Mouse (Mus musculus) ovary, postnatal 36 days (tissue): Measurements from ENCODE around the gene Sccpdh.
A peak's percentile ranks its signal among the peaks of the same experiment; 100 is the strongest.
"Not testable (repeated sequence)": the region's sequence is repeated elsewhere in the genome, so short reads cannot be mapped to it uniquely, and the experiment has no call there.

ENCODE experiments used
- DNase-seq: peaks from one replicate; pipeline ENCODE4 v3.0.0; 2022; ENCODE audit warnings: low spot score, mixed read lengths

Gene Sccpdh

DNA sequence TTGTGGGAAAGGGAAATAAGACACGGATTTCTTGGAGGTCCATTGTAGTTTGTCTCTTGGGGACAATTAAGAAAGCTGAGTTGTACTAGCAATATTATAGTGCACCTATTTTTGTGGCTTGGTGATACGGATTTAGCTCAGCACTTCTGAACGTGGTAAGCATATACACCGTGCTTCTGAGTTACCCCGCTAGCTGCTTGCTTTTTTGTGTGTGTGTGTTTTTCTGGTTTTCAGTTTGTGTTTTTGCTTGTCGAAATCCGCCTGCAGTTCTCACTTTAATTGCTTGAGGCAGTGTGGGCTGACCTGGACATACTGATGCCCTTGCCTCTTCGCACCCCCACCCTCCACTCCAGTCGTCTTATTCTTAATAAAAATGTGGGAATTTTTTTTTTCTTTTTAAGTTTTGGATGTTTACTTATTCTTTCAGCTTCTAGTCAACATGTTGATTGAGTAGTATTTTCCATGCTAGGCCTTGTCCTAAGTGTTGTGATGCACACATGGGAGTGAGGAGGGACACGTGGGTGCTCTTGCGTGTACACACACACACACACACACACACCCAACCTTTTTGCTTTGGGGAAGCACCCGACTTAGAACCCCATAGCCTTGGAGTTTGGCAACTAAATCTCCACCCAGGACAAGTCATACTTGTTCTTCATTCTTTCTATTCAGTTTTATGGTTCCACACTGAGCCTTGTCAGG, 977 bp downstream of the Sccpdh start:
- DNase-seq, result no peak

DNA sequence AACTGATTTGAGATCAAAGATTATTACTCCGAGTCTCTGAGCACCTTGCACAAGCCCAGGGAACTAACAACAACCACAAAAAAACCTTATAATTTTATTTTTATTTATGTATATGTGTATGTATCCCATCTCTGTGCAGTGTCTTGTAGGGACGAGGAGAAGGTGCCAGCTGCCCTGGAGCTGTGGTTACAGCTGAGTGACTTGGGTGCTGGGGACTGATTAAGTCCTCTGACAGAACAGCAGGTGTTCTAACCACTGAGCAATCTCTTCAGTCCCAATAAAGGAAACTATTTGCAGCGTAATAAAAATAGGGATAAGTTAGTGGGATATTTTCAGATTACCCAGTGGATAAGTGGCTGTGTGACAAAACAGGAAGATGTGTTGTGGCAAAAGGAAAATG, 6.3 kb downstream of the Sccpdh start:
- no peak for DNase-seq

DNA sequence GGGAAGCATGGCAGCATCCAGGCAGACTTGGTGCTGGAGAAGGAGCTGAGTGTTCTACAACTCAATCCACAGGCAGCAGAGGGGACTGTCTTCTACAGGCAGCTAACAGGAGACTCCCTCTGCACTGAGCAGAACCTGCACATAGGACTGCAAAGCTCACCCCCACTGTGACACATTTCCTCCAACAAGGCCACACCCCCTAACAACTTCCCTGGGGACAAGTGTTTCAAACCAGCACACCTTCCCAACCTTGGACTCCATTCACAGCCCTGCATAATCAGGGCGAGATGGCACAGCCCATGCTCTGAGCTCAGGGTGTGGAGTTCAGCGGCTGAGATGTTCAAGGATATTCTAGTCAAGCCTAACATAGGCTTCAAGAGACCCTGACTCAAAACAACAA, 9.0 kb downstream of the Sccpdh start:
- no peak for DNase-seq

DNA sequence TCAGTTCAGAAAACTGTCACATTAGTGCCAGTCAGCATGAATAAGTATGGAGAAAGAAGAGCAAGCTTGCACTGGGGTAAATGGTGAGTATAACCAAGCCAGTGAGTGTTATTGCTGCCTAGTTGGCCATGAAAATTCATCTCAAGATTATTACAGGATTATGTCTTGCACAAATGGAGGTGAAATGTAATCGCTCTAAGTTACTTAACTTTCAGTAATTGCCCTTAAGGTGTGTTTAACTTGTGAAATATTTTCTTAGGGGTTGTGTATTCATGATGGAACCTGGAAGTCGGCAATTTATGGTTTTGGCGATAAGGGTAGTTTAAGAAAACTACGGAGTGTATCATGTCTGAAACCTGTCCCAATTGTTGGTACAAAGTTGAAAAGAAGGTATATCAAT, 11.3 kb downstream of the Sccpdh start:
- DNase-seq, result no peak

DNA sequence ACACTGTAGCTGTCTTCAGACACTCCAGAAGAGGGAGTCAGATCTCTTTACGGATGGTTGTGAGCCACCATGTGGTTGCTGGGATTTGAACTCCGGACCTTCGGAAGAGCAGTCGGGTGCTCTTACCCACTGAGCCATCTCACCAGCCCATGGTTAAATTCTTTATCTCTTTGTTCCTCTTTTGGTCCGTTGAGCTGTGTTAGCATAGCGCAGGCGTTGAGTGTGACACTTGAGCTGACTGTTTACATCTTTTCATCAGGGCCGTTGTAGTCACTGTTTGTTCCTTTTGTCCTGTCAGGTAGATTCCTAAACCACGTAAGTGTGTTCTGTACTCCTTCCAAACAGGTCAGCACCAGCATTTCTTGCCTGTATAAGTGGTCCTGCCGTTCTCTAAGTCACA, 14.7 kb downstream of the Sccpdh start:
- DNase-seq, result not testable (repeated sequence)

DNA sequence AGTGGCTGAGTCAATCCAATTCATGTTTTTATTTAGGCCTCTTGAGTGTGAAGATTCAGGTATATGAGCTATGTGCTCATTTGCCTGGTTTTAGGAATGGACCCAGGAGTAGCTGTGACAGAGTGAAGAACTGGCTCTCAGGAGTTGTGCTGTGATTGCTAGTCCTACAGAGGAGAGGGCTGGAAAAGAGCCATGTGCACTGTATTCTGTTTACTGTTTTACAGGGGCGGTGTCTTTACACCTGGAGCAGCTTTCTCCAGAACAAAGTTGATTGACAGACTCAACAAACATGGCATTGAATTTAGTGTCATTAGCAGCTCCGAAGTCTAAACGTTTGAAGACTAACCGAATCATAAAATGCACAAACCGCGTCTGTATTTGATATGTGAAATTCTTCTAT, 18.3 kb downstream of the Sccpdh start:
- no peak for DNase-seq

DNA sequence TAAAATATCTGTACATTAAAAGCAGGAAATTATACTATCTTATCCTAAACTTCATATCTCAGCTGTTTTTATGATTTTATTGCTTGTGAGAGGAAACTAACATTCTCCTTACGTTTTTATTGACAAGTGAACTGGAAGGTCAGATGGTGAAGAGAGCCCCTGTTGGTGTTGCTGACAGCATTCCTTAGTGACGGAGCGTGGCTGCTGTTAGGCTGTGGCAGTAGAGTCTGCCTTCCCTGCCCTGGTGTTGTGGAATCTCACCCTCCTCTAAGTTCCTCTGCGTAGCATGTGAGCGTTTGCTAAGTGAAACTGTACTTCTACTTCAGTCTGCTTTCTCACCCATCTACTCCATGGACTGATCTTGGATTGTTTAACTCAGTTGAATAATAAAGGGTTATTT, 18.8 kb downstream of the Sccpdh start:
- DNase-seq, result no peak

DNA sequence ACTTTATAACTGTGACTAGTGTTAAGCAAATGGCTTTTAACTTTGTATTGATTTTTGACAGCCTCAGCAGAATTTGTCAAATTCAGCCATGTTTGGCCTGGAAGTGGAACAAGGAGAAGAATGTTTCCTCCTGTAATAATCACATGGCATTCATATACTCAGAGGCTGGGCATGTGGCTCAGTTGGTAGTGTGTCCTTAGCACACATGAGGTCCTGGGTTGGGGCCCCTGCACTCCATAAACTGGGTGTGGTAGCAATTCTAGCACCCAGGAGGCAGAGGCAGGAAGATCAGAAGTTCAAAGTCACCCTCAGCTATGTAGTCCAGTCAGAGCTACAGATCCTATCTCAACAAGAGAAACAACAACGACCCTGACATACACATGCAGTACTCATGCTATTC, 19.3 kb downstream of the Sccpdh start:
- DNase-seq, result no peak

DNA sequence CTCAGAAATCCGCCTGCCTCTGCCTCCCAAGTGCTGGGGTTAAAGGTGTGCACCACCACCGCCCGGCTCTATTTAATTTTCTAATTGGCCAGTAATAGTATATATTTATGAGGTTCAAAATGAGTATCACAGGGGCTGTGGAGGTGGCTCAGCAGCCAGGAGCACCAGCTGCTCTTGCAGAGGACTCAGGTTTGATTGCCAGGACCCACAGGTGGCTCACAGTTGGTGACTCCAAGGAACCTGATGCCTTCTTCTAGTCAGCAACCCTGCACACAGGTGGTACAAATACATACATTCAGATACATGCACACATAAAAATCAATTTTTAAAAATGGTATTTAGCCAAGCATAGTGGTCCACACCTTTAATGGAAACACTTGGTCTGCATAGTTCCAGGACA, 20.0 kb downstream of the Sccpdh start:
- DNase-seq, result no peak

DNA sequence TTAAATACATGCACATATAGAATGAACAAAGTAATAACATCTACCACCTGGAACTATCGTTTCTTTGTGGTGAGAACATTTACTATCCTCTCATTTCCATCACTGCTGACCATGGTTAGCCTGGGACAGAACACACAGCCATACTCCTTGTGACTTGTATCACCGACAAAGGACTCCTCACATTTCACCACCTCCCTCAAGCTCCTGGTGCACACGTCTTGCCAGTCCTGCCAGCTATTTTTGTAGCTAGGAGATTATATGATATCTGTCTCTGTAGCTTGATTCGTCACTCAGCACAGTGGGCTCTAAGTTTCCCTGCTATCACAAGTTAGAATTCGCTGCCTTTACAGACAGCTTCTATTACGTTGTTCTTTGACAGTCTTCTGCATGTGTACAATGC, 20.4 kb downstream of the Sccpdh start:
- DNase-seq, result no peak

DNA sequence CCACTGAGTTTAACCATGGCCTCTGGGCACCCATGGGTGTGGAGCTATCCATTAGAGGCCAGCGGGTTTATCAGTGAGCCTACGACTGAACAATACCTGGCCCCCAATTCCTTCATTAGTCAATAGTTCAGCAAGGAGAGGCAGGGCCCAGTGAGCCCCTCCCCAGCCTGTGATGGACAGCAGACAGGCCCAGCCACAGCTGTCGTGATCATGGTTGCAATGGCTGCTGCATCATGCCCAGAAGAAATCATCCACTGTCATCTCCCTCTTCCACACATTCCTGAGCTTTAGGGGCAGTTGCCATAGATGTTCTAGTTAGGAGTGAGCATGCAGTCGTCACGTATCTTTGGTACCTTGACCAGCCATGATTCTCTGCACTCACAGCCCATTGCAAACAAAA, 20.9 kb downstream of the Sccpdh start:
- no peak for DNase-seq

DNA sequence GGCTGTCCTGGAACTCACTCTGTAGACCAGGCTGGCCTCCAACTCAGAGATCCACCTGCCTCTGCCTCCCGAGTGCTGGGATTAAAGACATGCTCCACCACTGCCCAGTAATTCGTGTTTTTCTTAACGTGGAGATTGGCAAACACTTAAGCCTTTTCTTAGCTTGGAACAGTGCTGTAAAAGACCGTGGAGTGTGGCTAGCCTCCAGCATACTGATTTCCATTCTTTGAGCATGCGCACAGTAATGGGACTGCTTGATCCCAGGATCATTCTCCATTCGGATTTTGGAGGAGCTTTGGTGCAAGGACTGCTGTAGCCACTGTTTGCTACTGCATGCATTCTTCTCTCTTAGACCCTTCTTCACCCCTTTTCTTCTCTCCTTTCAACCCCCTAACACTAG, 21.5 kb downstream of the Sccpdh start:
- no peak for DNase-seq

DNA sequence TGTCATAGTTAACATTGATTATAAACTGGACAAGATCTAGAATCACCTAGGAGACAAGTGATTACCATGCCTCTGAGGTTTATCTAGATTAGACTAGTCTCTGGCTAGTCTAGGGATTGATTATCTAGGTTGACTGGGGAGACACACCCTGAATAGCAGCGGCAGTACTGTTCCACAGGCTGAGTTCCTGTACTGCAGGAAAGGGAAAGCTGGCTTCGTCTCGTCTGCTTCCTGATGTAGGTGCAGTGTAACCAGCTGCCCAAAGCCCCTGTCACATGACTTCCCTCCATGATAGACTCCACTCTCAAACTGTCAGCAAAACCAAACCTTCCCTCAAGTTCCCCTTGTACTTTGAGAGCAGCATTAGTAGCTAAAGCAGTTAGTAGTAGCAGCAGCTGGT, 36.1 kb downstream of the Sccpdh start:
- DNase-seq, result no peak

DNA sequence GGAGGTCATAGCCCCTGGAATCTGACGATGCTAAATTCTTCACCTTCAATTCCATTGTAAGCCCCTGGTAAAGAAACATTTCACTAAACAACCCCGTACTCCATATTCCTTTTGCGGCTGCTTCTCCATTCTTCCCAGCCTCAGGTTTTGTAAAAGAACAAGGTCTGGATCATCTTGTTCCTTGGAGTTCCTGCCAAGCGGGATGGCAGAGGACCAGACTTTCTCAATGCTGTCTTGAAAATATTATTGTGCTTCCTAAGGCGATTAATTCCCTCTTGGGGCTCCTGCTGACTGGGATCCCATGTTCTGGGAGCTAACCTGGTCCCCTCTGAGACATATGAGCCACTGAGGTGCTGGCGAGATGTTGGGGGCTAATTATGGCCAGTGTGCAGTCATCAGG, 37.1 kb downstream of the Sccpdh start:
- DNase-seq, result peak; percentile 39

DNA sequence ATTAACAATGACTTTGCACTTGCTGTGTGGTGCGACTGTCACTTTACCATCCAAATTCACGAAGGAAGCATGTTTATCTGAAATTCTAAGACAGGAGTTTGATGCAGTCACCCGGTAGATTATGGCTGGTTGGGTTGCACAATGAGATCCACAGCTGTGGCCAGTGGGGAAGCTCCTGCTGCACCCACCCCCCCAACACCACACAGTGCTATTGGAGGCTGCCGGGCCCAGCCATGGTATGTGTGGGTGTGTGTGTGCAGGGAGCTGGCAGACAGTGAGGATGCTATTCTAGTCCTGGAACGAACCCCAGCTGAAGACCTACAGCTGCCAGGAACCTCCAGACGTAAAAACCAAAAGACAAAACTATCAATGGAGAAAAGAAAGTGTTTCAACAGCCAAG, 41.4 kb downstream of the Sccpdh start:
- DNase-seq, result no peak

DNA sequence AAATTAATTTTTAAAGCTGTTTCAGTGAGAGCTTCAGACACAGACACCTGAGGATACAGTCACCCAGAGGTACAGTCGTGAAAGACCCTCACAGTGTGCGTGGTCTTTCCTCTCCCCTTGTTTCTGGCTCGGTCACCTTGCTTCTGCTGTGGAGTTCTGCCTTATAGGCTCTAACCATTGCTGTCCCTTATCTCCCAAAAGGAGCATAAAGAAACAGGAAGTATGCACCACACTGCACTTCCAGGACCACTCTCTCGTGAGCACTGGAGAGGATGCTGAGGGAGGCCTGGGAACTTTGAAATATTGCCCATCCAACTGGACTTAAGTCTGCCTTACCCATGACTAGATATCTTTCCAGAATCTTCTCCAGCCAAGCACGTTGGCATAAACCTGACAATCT, 42.7 kb downstream of the Sccpdh start:
- DNase-seq, result no peak

DNA sequence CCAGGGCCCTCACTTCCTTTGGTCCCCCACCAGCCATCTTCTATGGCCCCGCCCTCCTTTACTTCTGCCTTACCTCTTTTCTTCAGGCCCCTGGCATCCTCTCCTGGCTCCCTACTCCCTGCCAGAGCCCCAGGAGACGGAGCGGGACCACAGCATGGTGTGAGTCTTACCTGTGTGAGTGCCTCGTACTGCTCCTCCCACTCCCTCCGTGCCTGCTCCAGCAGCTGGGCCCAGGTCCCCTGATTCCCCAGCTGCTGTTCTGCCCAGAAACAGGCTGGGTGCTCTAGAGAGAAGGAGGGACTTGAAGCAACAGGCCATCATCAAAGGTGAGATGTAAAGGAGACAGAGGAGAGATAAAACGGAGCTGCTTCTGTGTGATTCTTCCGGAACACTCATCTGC, 44.6 kb downstream of the Sccpdh start:
- DNase-seq, result no peak

DNA sequence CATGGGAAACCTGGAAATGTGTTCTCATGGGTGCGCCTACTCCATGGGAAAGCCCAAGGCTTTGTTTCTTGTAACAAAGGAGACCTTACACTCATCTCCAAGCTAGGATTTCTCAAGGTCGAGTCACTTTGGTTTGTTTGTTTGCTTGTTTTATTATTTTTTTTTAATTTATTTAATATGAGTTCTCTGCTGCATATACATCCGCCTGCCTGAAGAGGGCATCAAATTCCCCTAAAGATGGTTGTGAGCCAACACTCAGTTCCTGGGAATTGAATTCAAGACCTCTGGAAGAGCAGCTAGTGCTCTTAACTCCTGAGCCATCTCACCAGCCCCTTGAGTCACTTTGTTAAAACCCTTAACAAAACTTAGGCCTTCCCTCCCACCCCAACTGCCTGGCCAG, 45.4 kb downstream of the Sccpdh start:
- no peak for DNase-seq

DNA sequence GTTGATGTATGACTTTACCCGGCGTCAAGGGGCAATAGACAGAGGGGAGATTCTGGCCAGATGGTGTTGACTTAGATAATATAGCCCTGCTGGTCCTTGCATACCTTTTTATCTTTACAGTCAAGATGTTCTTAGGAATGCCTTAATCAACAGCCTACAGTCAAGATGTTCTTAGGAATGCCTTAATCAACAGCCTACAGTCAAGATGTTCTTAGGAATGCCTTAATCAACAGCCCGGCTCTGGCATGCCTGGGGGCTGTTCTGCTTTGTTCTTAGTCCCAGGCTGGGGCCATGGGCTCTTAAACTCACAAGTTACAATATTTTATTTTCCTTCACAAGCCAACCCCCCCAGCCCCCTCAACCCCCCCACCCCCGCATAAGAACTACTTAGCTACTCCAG, 47.3 kb downstream of the Sccpdh start:
- not testable (repeated sequence) for DNase-seq

DNA sequence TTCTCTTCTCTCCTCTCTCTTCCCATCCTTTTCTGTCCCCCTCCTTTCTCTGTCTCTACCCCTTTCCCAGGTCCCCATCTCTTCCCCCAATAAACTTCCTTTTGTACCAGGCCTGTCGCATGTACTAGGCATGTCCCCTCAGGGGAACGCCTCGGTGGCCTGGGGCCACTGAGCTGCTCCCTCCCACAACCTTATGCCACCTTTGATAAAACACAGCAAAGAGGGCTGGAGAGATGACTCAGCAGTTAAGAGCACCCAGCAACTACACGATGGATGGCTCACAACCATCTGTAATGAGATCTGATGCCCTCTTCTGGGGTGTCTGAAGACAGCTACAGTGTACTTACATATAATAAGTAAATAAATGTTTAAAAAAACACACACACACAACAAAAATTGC, 47.8 kb downstream of the Sccpdh start:
- DNase-seq, result no peak

DNA sequence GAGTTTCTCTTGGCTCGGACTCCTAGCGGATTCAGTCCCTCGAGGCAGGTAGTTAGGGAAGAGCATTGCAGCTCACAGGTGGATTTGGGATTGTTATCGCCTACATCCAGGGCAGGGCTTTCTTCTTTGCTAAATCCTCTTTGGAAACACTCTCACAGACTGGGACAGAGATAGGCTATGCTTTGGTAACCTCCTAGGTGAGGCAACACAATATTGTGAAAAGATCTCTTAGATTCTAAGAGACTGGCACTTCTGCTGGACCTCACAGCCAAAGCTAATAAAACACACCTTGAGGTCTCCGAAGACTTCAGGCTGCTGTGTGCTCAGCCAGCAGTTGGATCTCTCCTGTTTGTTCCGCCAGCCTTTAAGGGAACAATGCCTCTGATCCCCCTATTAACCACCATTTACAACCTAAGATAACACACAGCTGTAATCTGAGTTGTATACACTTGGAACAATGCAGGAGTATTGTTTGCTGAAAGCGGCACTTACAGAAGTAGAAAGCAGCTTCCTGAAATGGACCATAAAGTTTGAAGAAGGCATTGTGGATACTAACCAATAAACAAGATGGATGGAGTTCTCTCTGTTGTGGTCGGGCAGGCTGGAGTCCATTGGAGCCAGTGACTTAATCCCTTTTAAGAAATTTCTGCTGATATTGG, 54.9 kb downstream of the Sccpdh start:
- no peak for DNase-seq

DNA sequence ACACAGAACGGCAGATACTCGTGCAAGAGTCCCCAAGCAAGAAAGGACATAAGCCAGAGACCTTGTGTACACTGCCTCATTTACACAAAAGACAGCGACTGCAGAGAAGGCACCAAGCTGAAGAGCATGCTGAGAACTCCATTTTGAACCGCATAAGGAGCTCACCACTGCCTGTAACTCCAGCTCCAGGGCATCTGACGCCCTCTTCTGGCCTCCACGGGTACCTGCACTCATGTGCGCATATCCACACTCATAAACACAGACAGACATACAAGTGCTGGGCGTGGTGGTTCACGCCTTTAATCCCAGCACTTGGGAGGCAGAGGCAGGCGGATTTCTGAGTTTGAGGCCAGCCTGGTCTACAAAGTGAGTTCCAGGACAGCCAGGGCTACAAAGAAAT, 60.7 kb downstream of the Sccpdh start:
- DNase-seq, result no peak

DNA sequence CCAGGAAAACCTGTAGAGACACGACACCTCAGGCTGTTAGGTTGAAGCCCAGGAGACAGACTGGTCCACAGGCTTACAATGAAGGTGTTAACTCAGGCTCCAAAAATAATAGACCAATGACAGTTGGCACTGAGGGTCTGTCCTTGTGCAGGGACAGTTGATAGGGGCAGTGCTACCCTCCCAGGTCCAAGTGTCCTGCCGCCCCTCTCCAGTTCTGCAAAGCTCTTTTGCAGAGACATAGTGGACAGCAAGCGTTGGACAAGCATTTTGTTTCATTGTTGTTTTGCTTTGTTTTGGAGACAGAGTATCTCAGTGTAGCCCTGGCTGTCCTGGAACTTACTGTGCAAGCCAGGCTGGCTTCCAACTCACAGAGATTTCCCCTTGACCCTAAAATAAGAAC, 63.4 kb downstream of the Sccpdh start:
- DNase-seq, result no peak
